Mouse (Mus musculus) G1E (cell line): ENCODE measurements around the gene Mllt10.

Experiments
- CTCF ChIP-seq: IDR thresholded peaks from 2 replicates; pipeline ENCODE4 v1.5.1; 2012; ENCODE audit warnings: low read depth, low read length, inconsistent platforms, mixed read lengths
- GATA1 ChIP-seq: IDR thresholded peaks from 2 replicates; pipeline ENCODE4 v1.6.1; 2012; ENCODE audit warnings: borderline replicate concordance, low read length, inconsistent platforms, mixed read lengths
- GATA2 ChIP-seq: IDR thresholded peaks from 2 replicates; pipeline ENCODE4 v1.6.1; 2012; ENCODE audit warnings: low read depth, low read length, inconsistent platforms, borderline replicate concordance
- POLR2AphosphoS5 ChIP-seq: IDR thresholded peaks from 2 replicates; pipeline ENCODE4 v1.6.1; 2012; ENCODE audit warnings: low read depth, low read length, inconsistent platforms; ENCODE audit not compliant: insufficient replicate concordance
- TAL1 ChIP-seq: conservative IDR thresholded peaks from 2 replicates; pipeline ENCODE4 v1.6.1; 2012; ENCODE audit warnings: low read depth, low read length, inconsistent platforms, mixed read lengths

DNA sequence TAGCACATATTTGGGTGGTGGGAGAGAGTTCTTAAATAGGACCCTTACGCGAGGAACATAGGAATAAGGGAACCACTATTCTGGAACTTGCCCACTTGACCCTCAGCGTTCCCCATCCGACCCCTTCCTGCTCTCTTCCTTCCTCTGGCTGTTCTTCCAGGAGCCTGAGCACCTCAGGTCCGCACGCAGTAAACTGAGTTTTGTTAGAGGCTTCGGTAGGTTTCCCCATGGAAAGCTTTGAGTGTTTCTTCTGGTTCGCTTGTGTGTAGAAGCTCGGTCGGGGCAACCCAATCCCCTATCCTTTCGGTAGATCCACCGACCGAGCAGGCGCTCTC is 29.3 kb upstream of the Mllt10 start:
- TF ChIP-seq CTCF: no peak
- TF ChIP-seq GATA1: no peak
- TF ChIP-seq POLR2AphosphoS5: no peak
- TF ChIP-seq TAL1: no peak
- no peak for TF ChIP-seq GATA2
